Mouse (Mus musculus) MEL (cell line): ENCODE results near the gene Rsad1. TPM values are rescaled to one million over a fixed set of nuclear protein-coding genes. Genes with fewer than 3 reads are reported as not detected.
A peak's percentile ranks its signal among the peaks of the same experiment; 100 is the strongest.

Experiments used
- DNase-seq: peaks from one replicate; pipeline ENCODE4 v3.0.0; 2011; ENCODE audit warnings: low read depth, low spot score
- H3K27ac ChIP-seq: 2 replicates; pipeline ENCODE4 v1.5.1; 2012; ENCODE audit warnings: low read depth, mild to moderate bottlenecking, control low read depth, low read length, moderate library complexity; ENCODE audit not compliant: control insufficient read depth
- H3K27me3 ChIP-seq, 2 experiments: fragments of 150-350 bp in 1 of 2; sonication (generic) in 1 of 2; 2 replicates each; pipeline ENCODE4 v1.6.1; 2012; ENCODE audit warnings: low read length in 2 of 2, mild to moderate bottlenecking in 2 of 2, improper control_type of control experiment in 1 of 2, moderate library complexity in 1 of 2; ENCODE audit not compliant: insufficient read depth in 2 of 2, control insufficient read depth in 1 of 2
- H3K36me3 ChIP-seq, 2 experiments: 2 replicates each; pipeline ENCODE4 v1.6.1; 2012 to 2014; ENCODE audit warnings: low read length in 2 of 2, improper control_type of control experiment in 1 of 2, inconsistent platforms in 1 of 2, mild to moderate bottlenecking in 1 of 2; ENCODE audit not compliant: insufficient read depth in 2 of 2, control insufficient read depth in 1 of 2
- H3K4me1 ChIP-seq, 2 experiments: fragments of 150-350 bp in 1 of 2; sonication (generic) in 1 of 2; 2 replicates each; pipeline ENCODE4 v1.6.1; 2012; ENCODE audit warnings: low read length in 2 of 2, improper control_type of control experiment in 1 of 2, mild to moderate bottlenecking in 1 of 2; ENCODE audit not compliant: insufficient read depth in 2 of 2, control insufficient read depth in 1 of 2
- H3K4me3 ChIP-seq, 2 experiments: fragments of 150-350 bp in 1 of 2; sonication (generic) in 1 of 2; 2 replicates each; pipeline ENCODE4 v1.5.1; 2012; ENCODE audit warnings: low read depth in 2 of 2, low read length in 2 of 2, mild to moderate bottlenecking in 2 of 2, moderate library complexity in 2 of 2, control low read depth in 1 of 2, improper control_type of control experiment in 1 of 2; ENCODE audit not compliant: control insufficient read depth in 1 of 2, insufficient read depth in 1 of 2
- H3K79me2 ChIP-seq: 2 replicates; pipeline ENCODE4 v1.6.1; 2012; ENCODE audit warnings: mild to moderate bottlenecking, low read length, moderate library complexity; ENCODE audit not compliant: control insufficient read depth, poor library complexity, insufficient read depth
- H3K9ac ChIP-seq: 2 replicates; pipeline ENCODE4 v1.6.1; 2012; ENCODE audit warnings: low read depth, mild to moderate bottlenecking, control low read depth, low read length, moderate library complexity; ENCODE audit not compliant: control insufficient read depth, poor library complexity, severe bottlenecking
- H3K9me3 ChIP-seq: fragments of 150-350 bp; sonication (generic); replicated peaks from 2 replicates; pipeline ENCODE4 v1.6.1; 2012; ENCODE audit warnings: mild to moderate bottlenecking, low read length, improper control_type of control experiment, moderate library complexity; ENCODE audit not compliant: insufficient read depth
- BHLHE40 ChIP-seq: IDR thresholded peaks from 2 replicates; pipeline ENCODE4 v1.6.1; 2012; ENCODE audit warnings: low read depth, mild to moderate bottlenecking, inconsistent platforms, low read length, improper control_type of control experiment, borderline replicate concordance
- CTCF ChIP-seq, 3 experiments: IDR thresholded peaks in 2 of 3; conservative IDR thresholded peaks in 1 of 3; 2 replicates each; pipeline ENCODE4 v1.5.1; 2011 to 2012; ENCODE audit warnings: low read length in 3 of 3, low read depth in 2 of 3, mild to moderate bottlenecking in 2 of 3, improper control_type of control experiment in 1 of 3, inconsistent platforms in 1 of 3, mixed read lengths in 1 of 3, moderate library complexity in 1 of 3; ENCODE audit not compliant: control insufficient read depth in 1 of 3, insufficient read depth in 1 of 3, poor library complexity in 1 of 3, severe bottlenecking in 1 of 3
- E2F4 ChIP-seq: IDR thresholded peaks from 2 replicates; pipeline ENCODE4 v1.6.1; 2011; ENCODE audit warnings: low read depth, low read length, improper control_type of control experiment, borderline replicate concordance
- EP300 ChIP-seq, 2 experiments: IDR thresholded peaks; 2 replicates each; pipeline ENCODE4 v1.6.1; 2011; ENCODE audit warnings: improper control_type of control experiment in 2 of 2, low read length in 2 of 2, low read depth in 1 of 2, mild to moderate bottlenecking in 1 of 2
- ETS1 ChIP-seq: IDR thresholded peaks from 2 replicates; pipeline ENCODE4 v1.6.1; 2012; ENCODE audit warnings: low read depth, mild to moderate bottlenecking, inconsistent platforms, low read length, improper control_type of control experiment, moderate library complexity
- GATA1 ChIP-seq: IDR thresholded peaks from 2 replicates; pipeline ENCODE4 v1.6.1; 2011; ENCODE audit warnings: low read depth, low read length, improper control_type of control experiment
- KAT2A ChIP-seq: conservative IDR thresholded peaks from 2 replicates; pipeline ENCODE4 v1.6.1; 2012; ENCODE audit warnings: low read depth, low read length, improper control_type of control experiment, inconsistent platforms
- NRF1 ChIP-seq: IDR thresholded peaks from 2 replicates; pipeline ENCODE4 v1.6.1; 2014; ENCODE audit warnings: low read depth, mild to moderate bottlenecking, inconsistent platforms, low read length, improper control_type of control experiment, moderate library complexity; ENCODE audit not compliant: poor library complexity, insufficient read depth, severe bottlenecking
- RAD21 ChIP-seq: IDR thresholded peaks from 2 replicates; pipeline ENCODE4 v1.6.1; 2011; ENCODE audit warnings: mild to moderate bottlenecking, low read depth, low read length, improper control_type of control experiment
- RCOR1 ChIP-seq: IDR thresholded peaks from 2 replicates; pipeline ENCODE4 v1.6.1; 2012; ENCODE audit warnings: low read depth, mild to moderate bottlenecking, inconsistent platforms, low read length, improper control_type of control experiment
- SMC3 ChIP-seq: IDR thresholded peaks from 2 replicates; pipeline ENCODE4 v1.6.1; 2011; ENCODE audit warnings: low read depth, low read length, improper control_type of control experiment
- TBP ChIP-seq: IDR thresholded peaks from 2 replicates; pipeline ENCODE4 v1.8.0; 2011; ENCODE audit warnings: low read depth, low read length, improper control_type of control experiment
- USF1 ChIP-seq: IDR thresholded peaks from 2 replicates; pipeline ENCODE4 v1.6.1; 2014; ENCODE audit warnings: low read depth, mild to moderate bottlenecking, inconsistent platforms, low read length, improper control_type of control experiment, moderate library complexity
- ZC3H11A ChIP-seq: IDR thresholded peaks from 2 replicates; pipeline ENCODE4 v1.6.1; 2012; ENCODE audit warnings: low read depth, mild to moderate bottlenecking, inconsistent platforms, low read length, improper control_type of control experiment
- ZMIZ1 ChIP-seq: IDR thresholded peaks from 2 replicates; pipeline ENCODE4 v1.6.1; 2012; ENCODE audit warnings: low read depth, mild to moderate bottlenecking, inconsistent platforms, low read length, improper control_type of control experiment, moderate library complexity
- ZNF384 ChIP-seq: IDR thresholded peaks from 2 replicates; pipeline ENCODE4 v1.6.1; 2012; ENCODE audit warnings: low read depth, mild to moderate bottlenecking, inconsistent platforms, low read length, improper control_type of control experiment
- polyA plus RNA-seq, 2 experiments: library from polyadenylated mRNA; stranded (reverse) in 1 of 2; unstranded in 1 of 2; fragments of >175 nt in 1 of 2; fragments of >200 nt in 1 of 2; gene quantifications; 2 replicates each; pipeline versions ENCODE4 v1.2.1 to v1.2.4; 2012; ENCODE audit warnings: low replicate concordance in 2 of 2, low read depth in 1 of 2; ENCODE audit not compliant: insufficient read length in 2 of 2, insufficient read depth in 1 of 2, missing spikeins in 1 of 2
- total RNA-seq: library from RNA; depleted of rRNA; stranded (reverse); fragments of 300-350 nt; gene quantifications from 2 replicates; pipeline ENCODE4 v1.2.3, GENCODE M21; 2012

Gene Rsad1
- total and polyA plus RNA-seq, 3 experiments = 24.0 to 28.7 TPM; not detected in 1

DNA sequence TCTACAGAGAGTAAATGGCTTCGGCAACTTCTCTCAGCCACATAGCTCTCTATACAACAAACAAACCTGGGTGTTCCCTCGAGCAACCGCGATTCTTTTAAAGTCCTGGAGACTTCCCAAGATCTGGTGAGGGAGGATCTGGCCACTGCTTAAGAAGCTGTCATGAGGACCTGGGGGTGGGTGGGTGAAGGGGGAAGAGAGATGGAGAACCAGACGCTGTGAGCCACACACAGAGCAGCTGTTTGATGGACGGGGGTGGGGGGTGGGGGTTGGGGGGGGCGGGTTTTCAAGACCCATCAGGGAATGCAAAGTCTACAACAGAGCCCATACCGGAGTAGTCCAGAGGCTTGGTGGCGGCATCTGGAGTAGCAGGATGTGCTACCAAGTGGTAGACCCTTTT lies 35.6 kb downstream of the Rsad1 start (continued):
- no peak for TF ChIP-seq KAT2A
- TF ChIP-seq, all 39 proteins: peak for 0

DNA sequence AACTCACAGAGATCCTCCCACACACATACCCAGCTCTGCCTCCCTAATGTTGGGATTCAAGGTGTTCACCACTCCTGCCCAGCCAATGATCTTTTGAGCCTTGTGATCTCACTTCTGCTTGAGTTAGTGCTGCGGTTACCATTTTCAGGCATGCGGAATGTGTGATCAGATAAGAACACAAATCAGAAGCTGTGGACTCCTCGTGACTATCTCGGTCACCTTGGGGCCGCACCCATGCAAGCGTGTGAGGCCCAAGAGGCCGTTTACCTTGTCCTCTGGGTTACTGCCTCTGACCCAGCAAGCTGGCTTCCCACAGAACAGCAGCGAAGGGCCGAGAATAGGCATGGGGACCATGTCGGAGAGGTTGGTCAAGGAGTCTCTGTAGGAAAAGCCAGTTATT lies 40.1 kb downstream of the Rsad1 start:
- Histone ChIP-seq H3K27me3 (peaks cover 7 to 16% of the 10 kb centered on the region in 2 experiments), H3K27ac (no peak overlapping the region), H3K36me3 (no peaks in the 10 kb centered on the region), H3K4me1 (no peaks in the 10 kb centered on the region), H3K9ac (no peak overlapping the region), H3K79me2 (no peaks in the 10 kb centered on the region), H3K4me3 (no peak overlapping the region), H3K9me3 (no peaks in the 10 kb centered on the region)
- DNase-seq = peak; percentile 24
- TF ChIP-seq GATA1 (peak; percentile 56), RCOR1 (0 out of 2 replicates have a peak, but pooled peaks have one; percentile 66), SMC3 (0 out of 2 replicates have a peak, but pooled peaks have one; percentile 5), ZNF384 (no peak), BHLHE40 (peak; percentile 28; the same call in 1 of the 2 replicates), RAD21 (no peak)

GRCm38 (mm10) chr11:94501482-94501881 lies 47.6 kb downstream of the Rsad1 start:
- H3K27ac ChIP-seq = no peak overlapping the region
- H3K9ac ChIP-seq = no peak overlapping the region
- H3K36me3 ChIP-seq = no peaks in the 10 kb centered on the region
- H3K27me3 ChIP-seq = peaks cover 39 to 46% of the 10 kb centered on the region in 2 experiments
- no peak overlapping the region for H3K4me3 ChIP-seq
- TF ChIP-seq CTCF (IDR thresholded peaks at IDR 0.05 in 2 of 3, conservative IDR thresholded peaks at IDR 0.05 in 1 of 3; ENCODE audit: control insufficient read depth in 1 of 3, insufficient read depth in 1 of 3, low read depth in 2 of 3, low read length in 3 of 3, poor library complexity in 1 of 3, severe bottlenecking in 1 of 3) (no peak), TBP (no peak), ZC3H11A (no peak), ZMIZ1 (no peak), NRF1 (no peak)
- TF ChIP-seq, all 39 proteins: peak for 0
- Histone ChIP-seq H3K4me1 (no peaks in the 10 kb centered on the region), H3K9me3 (no peaks in the 10 kb centered on the region), H3K79me2 (no peaks in the 10 kb centered on the region)
- no peak for DNase-seq

- H3K27ac ChIP-seq = no peak overlapping the region
- H3K27me3 ChIP-seq = peaks cover 39 to 42% of the 10 kb centered on the region in 2 experiments
- no peaks in the 10 kb centered on the region for H3K9me3 ChIP-seq
- no peaks in the 10 kb centered on the region for H3K4me1 ChIP-seq
- H3K9ac ChIP-seq = no peak overlapping the region
- no peak for TF ChIP-seq ETS1
- no peak for TF ChIP-seq USF1
- no peak for TF ChIP-seq E2F4
- TF ChIP-seq SMC3 = no peak
- TF ChIP-seq EP300 (IDR thresholded peaks at IDR 0.05; ENCODE audit: low read depth in 1 of 2, low read length in 2 of 2) = no peak
- no peak for DNase-seq
- H3K4me3 ChIP-seq = no peak overlapping the region
- no peaks in the 10 kb centered on the region for H3K36me3 ChIP-seq
- no peaks in the 10 kb centered on the region for H3K79me2 ChIP-seq
Measured at GRCm38 (mm10) chr11:94500362-94500761, 48.7 kb downstream of the Rsad1 start.
